Comparison of ENCODE assay signal across 11 mouse cellular contexts in genomic region chr2:44956232-44956631, GRCm38 (mm10). TPM values are rescaled to one million over a fixed set of nuclear protein-coding genes. Genes with fewer than 3 reads are reported as not detected.
DNase-seq lines count a peak whose midpoint lies in the region; ATAC-seq and TF ChIP-seq lines count a peak whose summit lies in the region.
"Had no signal": no experiment of that assay in that cellular context is flagged by ENCODE, and none has a peak within 500 bp of the region (broad histone marks: within the 10 kb centered on the region; RNA-seq: fewer than 3 reads in every experiment).

No protein-coding gene starts in this region.

- DNase-seq in heart, postnatal 25 days (ENCODE audit: low spot score) = no peak
- peak; percentile 32 for DNase-seq in CD4-positive helper T cell, adult 2 months (ENCODE audit: low read depth, low spot score)
- DNase-seq in brain, embryonic 14.5 days (ENCODE audit: low read depth) = peak; percentile 15
- DNase-seq in lung, postnatal 25 days (ENCODE audit: low spot score) = peak; percentile 48
- no peak for DNase-seq in right cerebral cortex, postnatal 14 days
- no peak for DNase-seq in ovary, postnatal 10 days (ENCODE audit: low spot score)
- DNase-seq: cerebellum, adult 18-20 months; thymus, postnatal 25 days had no signal

- ATAC-seq in heart, embryonic 15.5 days (replicated peaks; ENCODE audit: insufficient number of reproducible peaks, insufficient read depth, low FRiP score, low read depth) = no peak
- ATAC-seq: midbrain, embryonic 15.5 days had no signal

- H3K9ac ChIP-seq in heart, embryonic 15.5 days = no peak overlapping the region
- H3K9ac ChIP-seq: midbrain, embryonic 15.5 days had no signal

- intact Hi-C loops in heart, postnatal 25 days (cut with DNase I) = no loop called here

- no peaks in the 10 kb centered on the region for H3K27me3 ChIP-seq in heart, embryonic 15.5 days
- H3K27me3 ChIP-seq: midbrain, embryonic 15.5 days had no signal

- peaks cover 21% of the 10 kb centered on the region for H3K4me1 ChIP-seq in heart, embryonic 15.5 days (replicated peaks)
- H3K4me1 ChIP-seq: midbrain, embryonic 15.5 days had no signal

- no peaks in the 10 kb centered on the region for H3K36me3 ChIP-seq in heart, embryonic 15.5 days
- H3K36me3 ChIP-seq: midbrain, embryonic 15.5 days had no signal

- 0 out of 2 replicates have a peak overlapping the region, but pooled peaks have one; percentile 5 for H3K27ac ChIP-seq in heart, embryonic 15.5 days
- H3K27ac ChIP-seq: left cerebral cortex, adult 2 months; midbrain, embryonic 15.5 days had no signal

- no peak overlapping the region for H3K4me3 ChIP-seq in heart, embryonic 15.5 days
- H3K4me3 ChIP-seq: left cerebral cortex, adult 2 months; midbrain, embryonic 15.5 days had no signal

- 34% methylated on average over 3 of the region's 3 CpGs for whole genome bisulfite sequencing in heart, embryonic 15.5 days

- no peak overlapping the region for H3K4me2 ChIP-seq in heart, embryonic 15.5 days
- H3K4me2 ChIP-seq: midbrain, embryonic 15.5 days had no signal

- TF ChIP-seq CTCF in brain, embryonic 14.5 days (IDR thresholded peaks at IDR 0.05; ENCODE audit: borderline replicate concordance, extremely low read depth, insufficient read depth, insufficient read length) = no peak

- TF ChIP-seq POLR2A in brain, embryonic 14.5 days (IDR thresholded peaks at IDR 0.05; ENCODE audit: borderline replicate concordance, extremely low read depth, insufficient read depth, insufficient read length, poor library complexity, severe bottlenecking) = no peak

- no peaks in the 10 kb centered on the region for H3K9me3 ChIP-seq in heart, embryonic 15.5 days (replicated peaks)
- H3K9me3 ChIP-seq: midbrain, embryonic 15.5 days had no signal

RNA-seq across cellular contexts. Expression of gene Gtdc1, which starts 28.8 kb away (rescaled TPM):
- 7.8 and 9.7 TPM in 2 replicates for polyA plus RNA-seq in heart, embryonic 15.5 days (2015; fragmentation: Nextera tagmentation; extraction: Ambion mirVana)
- total RNA-seq in heart, postnatal 25 days (2021) = 10 to 100 TPM; 14.4 to 21.9 TPM
- polyA plus RNA-seq in brain, embryonic 14.5 days (2012; rRNA removed) = 34.8 and 36.2 TPM in 2 replicates

Comparison
In these comparisons a context has a peak if more than half of its experiments do, and no peak if none do; other contexts are left out.
1. DNase-seq: peak in CD4-positive helper T cell, adult 2 months (single experiment), brain, embryonic 14.5 days (single experiment) and lung, postnatal 25 days (single experiment); none in heart, postnatal 25 days (single experiment), right cerebral cortex, postnatal 14 days (single experiment) and ovary, postnatal 10 days (single experiment).